Mouse (Mus musculus) left cerebral cortex, postnatal 10 days (tissue): ENCODE measurements around the gene Six2. TPM values are rescaled to one million over a fixed set of nuclear protein-coding genes. Genes with fewer than 3 reads are reported as not detected.

Source experiments
- DNase-seq, 2 experiments: peaks; one replicate each; pipeline ENCODE4 v3.0.0; 2021 to 2022; ENCODE audit warnings: low spot score in 2 of 2, mixed read lengths in 1 of 2; ENCODE audit errors: extremely low spot score in 1 of 2
- intact Hi-C: fragments of 180-260 bp; cut with DNase I; formaldehyde crosslinking; loops from one replicate; pipeline ENCODE4 v1.15.1; 2025
- total RNA-seq, 2 experiments: library from RNA; stranded (reverse); gene quantifications; 2 replicates each; pipeline ENCODE4 v1.2.3; 2021

Gene Six2
- total RNA-seq: under 1 TPM; 0.51 to 0.81 TPM

- intact Hi-C loops: loop anchor here (5.0 kb wide), 2 partner anchors 66 to 201 kb away; no protein-coding TSS in a partner anchor
- peak in 1 of 2 experiments; percentile 84 for DNase-seq
Observed at GRCm38 (mm10) chr17:85688236-85688910, at the start of gene Six2. Gene Six2, minus strand, starts transcription at chr17:85688274.

DNA sequence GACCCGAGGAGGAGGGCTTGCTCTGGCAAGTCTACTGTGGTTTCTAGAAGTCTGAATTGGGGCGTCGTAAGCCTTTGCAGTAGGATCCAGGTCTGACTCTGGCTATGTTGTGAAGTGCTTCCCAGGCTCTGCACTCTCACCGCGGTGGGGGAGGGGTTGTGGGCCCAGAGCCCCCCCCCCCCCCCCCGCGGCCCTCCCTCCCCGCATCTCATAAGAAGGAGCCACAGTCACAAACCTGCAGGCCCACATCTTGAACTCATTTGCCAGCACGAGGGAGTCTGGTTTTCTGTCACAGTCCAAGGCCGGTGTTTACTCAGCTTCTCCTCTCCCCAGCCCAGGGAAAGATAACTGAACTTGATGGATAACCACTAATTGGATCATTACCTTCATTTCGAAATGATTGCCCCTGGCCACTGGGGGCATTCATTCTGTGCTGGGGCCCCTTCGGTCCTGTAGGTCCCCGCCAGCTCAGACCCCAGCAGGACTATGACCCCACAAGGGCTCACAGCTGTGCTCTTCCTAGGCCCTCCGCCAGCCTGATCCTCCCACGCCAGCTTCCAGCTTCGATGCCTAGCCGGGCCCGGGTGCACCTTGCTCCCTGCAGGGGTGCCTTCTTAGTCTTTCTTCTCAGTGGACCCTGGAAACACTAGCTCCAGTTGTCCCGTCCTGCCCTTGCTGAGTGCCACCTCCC, 49.2 kb upstream of the Six2 start:
- no peak for DNase-seq
- intact Hi-C loops: no loop called here

DNA sequence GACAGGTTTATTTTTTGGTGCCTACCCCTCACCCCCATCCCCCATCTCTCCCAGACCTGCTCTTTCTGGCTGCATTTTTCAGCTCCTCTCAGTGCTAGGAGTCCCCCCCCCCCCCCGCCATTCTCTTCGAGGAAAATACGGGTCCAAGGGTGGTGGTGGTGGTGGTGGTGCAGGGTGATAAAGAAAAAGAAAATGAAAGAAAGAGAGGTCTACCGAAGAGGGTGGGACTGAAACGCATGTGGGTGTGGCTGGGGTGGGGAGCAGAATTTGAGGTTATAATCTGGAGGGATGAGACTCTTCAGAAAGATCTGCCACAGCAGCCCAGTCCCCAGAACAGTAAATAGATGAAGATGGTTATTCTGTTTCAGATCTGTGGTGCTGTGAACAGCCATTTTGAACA, 43.3 kb upstream of the Six2 start:
- intact Hi-C loops: no loop called here
- no peak for DNase-seq

- no peak for DNase-seq
- intact Hi-C loops: no loop called here
Observed at GRCm38 (mm10) chr17:85730231-85731015, 42.3 kb upstream of the Six2 start.

DNA sequence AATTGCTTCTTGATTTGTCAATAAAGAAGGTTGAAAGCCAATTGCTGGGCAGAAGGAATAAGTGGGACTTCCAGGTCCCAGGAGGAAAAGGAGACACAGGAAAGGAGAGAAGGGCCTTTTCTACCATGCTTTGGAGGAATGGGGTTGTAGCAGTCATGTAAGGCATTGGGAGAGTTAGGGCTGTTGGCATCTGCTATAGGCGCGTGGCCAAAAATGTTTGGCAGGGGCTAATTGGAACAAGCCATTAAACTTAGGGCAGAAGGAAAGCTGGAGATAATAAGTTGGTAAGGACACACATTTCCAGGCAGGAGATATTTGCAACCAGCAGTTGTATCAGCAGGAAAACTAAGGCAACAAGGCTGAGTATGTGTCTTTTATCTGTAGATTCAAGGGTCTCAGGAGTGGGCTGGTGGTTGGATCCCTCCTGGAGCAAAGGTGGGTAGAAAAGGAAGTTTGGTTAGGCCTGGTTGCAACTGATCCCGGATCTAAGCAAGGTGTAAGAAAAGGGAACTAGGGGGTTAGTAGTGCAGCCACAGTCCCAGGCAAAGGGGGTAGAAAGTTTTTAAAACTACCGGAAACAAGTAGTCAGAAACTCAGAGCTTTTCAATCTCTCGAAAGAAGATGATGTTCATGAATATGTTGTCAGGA, 40.1 kb upstream of the Six2 start:
- no peak for DNase-seq
- intact Hi-C loops: no loop called here

GRCm38 (mm10) chr17:85725988-85726387, 37.9 kb upstream of the Six2 start:
- DNase-seq: no peak
- intact Hi-C loops: no loop called here

DNA sequence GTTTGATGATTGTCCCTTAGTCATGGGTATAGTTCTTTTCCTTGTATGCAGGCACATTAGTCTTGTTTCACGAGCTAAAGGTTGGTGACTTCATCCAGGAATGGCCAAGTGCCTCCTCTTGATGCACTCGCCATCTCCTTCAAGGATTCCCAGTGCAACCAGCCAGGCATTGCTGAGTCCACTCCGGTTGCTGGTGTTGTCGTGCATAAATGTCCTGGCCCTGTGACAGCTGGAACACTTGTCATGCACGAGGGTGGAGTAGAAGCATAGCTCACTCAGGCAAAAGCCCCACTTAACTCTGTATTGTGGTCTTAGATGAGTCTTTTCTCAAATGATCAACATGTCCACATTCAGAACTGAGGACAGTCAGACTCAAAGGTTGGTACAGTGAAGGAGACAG, 35.1 kb upstream of the Six2 start:
- intact Hi-C loops: no loop called here
- no peak for DNase-seq

- DNase-seq: no peak
- intact Hi-C loops: no loop called here
Observed at GRCm38 (mm10) chr17:85717266-85717665, 29.2 kb upstream of the Six2 start.

- intact Hi-C loops: no loop called here
- DNase-seq: no peak
Observed at GRCm38 (mm10) chr17:85715784-85716183, 27.7 kb upstream of the Six2 start.

- intact Hi-C loops: no loop called here
- no peak for DNase-seq
Observed at GRCm38 (mm10) chr17:85714370-85714769, 26.3 kb upstream of the Six2 start.

DNA sequence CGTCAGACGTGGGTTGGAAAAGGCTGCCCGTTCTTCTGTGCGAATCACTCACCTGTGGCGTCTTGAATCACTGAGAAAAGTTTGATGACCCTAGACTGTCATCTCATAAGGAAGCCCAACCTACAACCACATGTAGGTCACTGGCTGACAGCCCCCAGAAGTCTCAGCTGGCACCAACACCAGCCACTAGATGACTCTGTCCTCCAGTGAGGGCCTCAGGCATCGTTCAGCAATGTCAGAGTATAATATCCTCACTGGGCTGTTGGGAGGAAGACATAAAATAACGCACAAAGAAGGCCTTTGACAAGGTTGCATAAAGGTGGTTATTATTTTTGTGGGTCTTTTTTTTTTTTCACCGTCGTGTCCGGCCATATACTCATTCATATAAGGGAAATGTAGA, 24.8 kb upstream of the Six2 start:
- intact Hi-C loops: no loop called here
- DNase-seq: no peak

- no peak for DNase-seq
- intact Hi-C loops: loop anchor here (5.0 kb wide), 1 partner anchor 32 kb away; no protein-coding TSS in a partner anchor
Observed at GRCm38 (mm10) chr17:85704369-85705260, 16.5 kb upstream of the Six2 start.

DNA sequence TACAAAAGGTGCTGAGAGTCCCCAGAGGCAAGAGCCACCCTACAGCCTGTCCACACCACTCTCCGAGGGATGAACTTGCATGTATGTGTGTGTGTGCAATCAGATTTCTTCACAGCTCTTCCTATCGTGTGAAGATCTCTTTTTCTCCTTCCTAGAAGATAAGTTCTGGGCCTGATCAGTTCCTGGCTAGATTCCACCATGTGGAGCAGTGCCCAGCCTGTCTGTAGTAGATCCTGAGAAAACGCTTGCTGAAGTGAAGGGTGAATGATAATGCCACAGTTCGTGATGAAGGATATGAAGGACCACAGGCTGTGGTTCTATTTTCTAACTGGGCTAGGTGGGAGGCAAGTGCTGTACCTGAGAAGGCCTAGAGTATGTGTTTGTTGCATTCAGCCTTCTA, 12.0 kb upstream of the Six2 start:
- DNase-seq: no peak
- intact Hi-C loops: no loop called here

GRCm38 (mm10) chr17:85698643-85699042, 10.6 kb upstream of the Six2 start:
- DNase-seq: no peak
- intact Hi-C loops: no loop called here

- no peak for DNase-seq
- intact Hi-C loops: no loop called here
Observed at GRCm38 (mm10) chr17:85697976-85698375, 9.9 kb upstream of the Six2 start.

DNA sequence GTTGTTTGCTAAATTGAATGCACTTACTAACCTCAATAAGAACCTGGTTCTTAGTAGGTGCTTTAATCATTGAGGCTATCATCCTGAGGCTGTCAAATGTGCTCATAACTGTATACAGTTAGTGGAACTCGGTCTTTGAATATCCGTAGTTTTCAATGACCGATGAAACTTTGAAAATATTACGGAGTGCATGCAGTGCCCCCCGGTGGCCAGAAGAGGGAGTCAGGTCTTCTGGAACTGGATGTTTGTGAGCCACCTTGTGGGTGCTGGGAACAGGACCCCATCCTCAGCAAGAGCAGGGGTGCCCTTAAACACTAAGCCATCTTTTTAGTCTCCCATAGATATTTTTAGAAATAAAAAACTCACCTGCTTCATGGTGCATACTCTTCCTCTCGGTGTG, 6.4 kb upstream of the Six2 start:
- intact Hi-C loops: loop anchor here (5.0 kb wide), 1 partner anchor 103 kb away; no protein-coding TSS in a partner anchor
- DNase-seq: no peak

DNA sequence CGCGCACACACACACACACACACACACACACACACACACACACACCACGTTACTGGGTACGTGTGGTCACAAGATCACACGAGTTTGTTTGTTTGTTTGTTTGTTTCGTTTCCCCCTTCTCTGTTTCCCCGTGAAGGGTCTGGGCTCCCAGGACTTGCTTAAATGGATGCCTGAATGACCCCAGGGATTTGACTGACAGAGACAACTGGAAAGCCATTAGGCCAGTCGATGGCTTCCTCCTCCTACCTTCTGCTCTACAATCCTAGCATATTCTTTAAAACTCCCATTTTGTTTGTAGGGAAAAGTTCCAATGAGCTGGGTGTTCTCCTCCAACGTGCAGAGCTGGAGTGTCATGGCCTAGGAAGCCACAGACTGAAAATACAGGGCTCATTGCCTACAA, 5.0 kb upstream of the Six2 start:
- intact Hi-C loops: loop anchor here (5.0 kb wide), 1 partner anchor 104 kb away; no protein-coding TSS in a partner anchor
- no peak for DNase-seq

DNA sequence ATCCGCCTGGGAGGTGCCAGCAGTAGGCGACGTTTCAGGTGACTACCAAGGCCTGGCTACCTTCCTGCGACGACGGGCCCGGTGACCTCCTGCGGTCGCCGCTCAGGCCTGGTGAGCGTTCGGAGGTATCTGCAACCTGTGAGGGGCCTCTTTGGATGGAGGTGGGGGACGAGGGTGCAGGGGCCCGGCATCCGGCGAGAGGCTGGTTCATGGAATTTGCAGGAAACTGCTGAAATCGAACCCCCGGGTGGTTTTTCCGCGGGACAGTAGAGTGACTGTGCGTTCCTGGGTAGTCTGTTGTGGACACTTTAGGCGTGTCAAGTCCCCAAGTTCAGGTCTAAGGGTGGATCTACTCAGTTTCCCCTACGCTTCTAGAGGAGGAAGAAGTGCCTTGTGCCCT, 4.5 kb upstream of the Six2 start:
- intact Hi-C loops: loop anchor here (5.0 kb wide), 1 partner anchor 105 kb away; no protein-coding TSS in a partner anchor
- no peak for DNase-seq
